Mouse (Mus musculus) yolk sac, embryonic 10.5 days (tissue): ENCODE data around the gene Anapc16.
A peak's percentile ranks its signal among the peaks of the same experiment; 100 is the strongest.

Experiments
- DNase-seq: peaks from one replicate; pipeline ENCODE4 v3.0.0-alpha.2; 2017; ENCODE audit warnings: low spot score

Anapc16 gene

DNA sequence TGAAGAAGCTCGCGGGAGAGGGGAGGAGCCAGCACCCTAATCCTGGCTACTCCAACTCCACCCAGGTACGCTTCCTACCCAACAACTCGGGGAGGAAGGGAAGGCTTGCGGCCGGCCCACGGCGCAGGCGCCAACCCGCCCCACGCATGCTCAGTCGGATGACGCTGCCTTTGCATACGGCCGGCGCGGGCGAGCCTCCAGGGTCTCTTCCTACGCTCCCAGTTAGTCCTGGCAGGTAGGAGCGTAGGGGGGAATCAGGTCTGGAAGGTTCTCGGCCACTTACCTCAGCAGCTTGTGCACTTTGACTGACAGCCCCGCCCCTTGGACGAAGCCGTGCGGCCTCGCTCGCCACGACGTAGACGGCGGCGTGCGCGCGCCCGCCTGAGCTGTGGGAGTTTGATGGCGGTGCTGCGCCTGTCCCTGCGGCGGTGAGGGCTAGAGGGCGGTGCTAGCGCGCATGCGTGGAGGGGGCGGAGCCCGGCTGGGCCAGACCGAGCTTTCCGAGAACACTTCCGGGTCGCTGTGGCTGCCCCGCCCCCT lies at the start of gene Anapc16, which contains the start of gene Ascc1:
Anapc16 (minus strand) TSS at position 463 of the 540 bp plus-strand sequence.
Ascc1 (plus strand) TSS at position 133 of the 540 bp plus-strand sequence.
- DNase-seq, result peak; percentile 98

DNA sequence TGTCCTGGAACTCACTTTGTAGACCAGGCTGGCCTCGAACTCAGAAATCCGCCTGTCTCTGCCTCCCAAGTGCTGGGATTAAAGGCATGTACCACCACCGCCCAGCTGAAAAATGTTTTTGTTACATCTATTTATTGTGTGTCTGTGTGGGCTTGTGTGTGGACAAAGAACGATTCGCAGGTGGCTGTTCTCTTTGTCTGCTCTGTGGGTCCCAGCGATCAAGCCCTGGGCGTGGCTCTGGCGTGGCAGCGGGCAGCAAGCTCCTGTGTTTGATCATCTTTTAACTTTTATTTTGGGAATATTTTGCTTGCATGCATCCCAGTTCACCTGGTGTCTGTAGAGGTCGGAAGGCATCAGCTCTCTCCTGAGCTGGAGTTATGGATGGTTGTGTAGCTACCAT lies 47.6 kb upstream of the Anapc16 start:
- no peak for DNase-seq

GRCm38 (mm10) chr10:60046696-60047095 lies 43.8 kb upstream of the Anapc16 start:
- no peak for DNase-seq

- peak; percentile 56 for DNase-seq
Observed at GRCm38 (mm10) chr10:60042350-60042922, 39.5 kb upstream of the Anapc16 start.

- peak; percentile 19 for DNase-seq
Observed at GRCm38 (mm10) chr10:60035744-60036143, 32.8 kb upstream of the Anapc16 start.

DNA sequence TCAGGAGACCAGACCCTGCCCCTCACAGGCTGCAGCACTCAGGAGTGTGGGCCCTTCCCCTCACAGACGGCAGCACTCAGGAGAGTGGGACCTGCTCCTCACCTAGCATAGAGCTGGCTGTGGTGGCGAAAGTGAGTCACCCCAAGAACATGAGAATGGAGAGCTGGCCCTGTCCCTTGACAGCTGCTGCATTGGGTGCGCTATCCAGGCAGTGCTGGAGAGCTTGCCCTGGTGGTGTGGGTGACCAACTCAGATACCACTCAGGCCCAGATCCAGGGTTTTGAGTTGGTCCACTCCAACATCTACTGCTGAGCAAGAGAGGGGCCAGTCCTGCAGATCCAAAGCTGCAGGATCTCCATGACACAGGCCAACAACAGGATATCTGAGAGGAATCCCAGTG lies 31.7 kb upstream of the Anapc16 start:
- no peak for DNase-seq

DNA sequence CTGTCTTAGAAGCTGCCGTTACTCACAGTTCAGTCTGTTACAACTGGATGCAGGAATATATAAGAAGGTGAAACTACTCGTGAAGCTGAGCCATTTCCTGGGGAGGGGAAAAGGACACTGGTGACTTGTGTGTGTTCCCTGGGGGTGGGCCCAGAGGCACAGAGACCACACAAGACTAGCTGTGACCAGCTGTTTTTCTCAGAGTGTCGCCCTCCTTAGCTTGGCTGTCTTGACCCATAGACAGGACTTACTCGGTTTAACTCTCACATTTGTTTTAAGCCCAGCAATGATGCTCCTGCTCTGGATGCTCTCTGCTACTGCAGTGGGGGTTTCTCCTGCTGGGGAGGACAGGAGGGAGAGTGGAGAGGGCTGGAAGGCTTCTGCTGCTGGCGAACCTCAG lies 30.1 kb upstream of the Anapc16 start:
- DNase-seq, result no peak

DNA sequence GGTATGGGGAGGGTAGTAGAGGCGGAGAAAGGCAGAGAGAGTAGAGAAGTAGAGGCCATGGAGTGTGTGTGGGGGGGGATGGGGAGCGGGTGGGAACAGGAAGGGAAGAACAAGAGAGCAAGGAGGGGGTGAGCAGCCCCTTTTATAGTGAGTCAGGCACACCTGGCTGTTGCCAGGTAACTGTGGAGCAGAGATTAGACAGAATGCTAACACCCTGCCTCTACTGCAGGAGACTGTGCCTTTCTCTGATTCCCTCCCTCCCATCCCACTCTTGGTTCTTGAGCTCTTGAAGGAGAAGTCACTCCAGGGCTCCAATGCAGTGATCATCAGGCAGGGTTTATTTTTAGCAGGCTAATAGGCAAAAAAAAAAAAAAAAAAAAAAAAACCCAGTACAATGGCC lies 29.7 kb upstream of the Anapc16 start:
- DNase-seq, result no peak

DNA sequence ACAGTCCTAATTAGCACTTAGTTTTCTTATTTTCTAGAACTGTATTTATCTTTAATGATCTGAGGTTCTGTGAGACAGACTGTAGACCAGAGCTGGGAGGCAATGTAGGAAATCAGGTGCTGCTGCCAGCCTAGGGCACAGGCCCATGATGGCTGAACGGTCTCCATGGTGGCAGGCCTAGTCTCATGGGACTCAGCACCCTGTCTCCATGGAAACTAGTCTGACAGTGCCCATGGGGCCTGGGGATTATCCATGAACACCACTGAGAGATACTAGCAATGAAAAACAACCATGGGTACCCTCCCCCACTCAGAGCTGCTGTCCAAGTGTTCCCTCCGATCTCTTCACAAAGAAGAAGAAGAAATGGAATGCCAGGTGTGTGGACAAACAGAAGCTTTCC lies 29.1 kb upstream of the Anapc16 start:
- DNase-seq, result no peak

GRCm38 (mm10) chr10:60031562-60031961 lies 28.6 kb upstream of the Anapc16 start:
- no peak for DNase-seq

DNA sequence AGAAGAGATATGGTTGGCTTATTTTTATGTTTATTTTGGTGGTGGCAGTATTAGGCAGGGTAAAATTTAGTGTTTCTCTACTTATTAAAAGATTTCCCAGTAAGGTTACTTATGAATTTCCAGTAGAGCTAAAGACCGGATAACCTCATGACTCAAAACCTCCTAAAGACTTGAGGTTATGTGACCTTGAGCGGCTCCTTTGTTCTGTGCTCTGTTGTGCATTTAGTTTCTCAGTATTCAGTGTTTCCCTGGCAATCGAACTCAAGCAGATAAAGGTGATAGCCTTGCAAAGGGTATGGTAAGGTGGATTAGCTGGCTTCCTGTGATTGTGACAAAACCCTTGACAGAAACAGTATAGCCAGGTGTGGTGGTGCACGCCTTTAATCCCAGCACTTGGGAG lies 26.5 kb upstream of the Anapc16 start:
- DNase-seq, result no peak

GRCm38 (mm10) chr10:60028979-60029378 lies 26.0 kb upstream of the Anapc16 start:
- DNase-seq, result no peak

DNA sequence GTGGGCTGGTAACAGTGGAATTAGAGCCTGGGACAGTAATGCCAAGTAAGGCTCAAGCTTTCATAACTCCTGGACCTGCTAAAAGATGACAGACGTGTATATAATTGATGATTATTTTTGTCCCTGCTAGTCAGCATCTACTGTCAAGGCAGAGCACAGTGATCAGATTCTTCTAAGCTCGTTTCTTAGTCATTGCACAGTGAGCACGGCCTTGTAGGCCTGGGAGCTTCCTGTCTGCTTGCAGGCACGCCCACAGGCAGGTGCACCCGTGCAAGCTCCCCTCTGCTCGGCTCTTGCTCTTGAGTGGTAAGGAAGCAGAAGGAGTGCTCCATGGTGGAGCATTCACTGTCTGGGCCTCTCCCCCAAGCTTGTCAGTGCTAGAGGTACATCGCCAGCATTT lies 25.2 kb upstream of the Anapc16 start:
- DNase-seq, result no peak

- no peak for DNase-seq
Observed at GRCm38 (mm10) chr10:60027619-60028084, 24.7 kb upstream of the Anapc16 start.

DNA sequence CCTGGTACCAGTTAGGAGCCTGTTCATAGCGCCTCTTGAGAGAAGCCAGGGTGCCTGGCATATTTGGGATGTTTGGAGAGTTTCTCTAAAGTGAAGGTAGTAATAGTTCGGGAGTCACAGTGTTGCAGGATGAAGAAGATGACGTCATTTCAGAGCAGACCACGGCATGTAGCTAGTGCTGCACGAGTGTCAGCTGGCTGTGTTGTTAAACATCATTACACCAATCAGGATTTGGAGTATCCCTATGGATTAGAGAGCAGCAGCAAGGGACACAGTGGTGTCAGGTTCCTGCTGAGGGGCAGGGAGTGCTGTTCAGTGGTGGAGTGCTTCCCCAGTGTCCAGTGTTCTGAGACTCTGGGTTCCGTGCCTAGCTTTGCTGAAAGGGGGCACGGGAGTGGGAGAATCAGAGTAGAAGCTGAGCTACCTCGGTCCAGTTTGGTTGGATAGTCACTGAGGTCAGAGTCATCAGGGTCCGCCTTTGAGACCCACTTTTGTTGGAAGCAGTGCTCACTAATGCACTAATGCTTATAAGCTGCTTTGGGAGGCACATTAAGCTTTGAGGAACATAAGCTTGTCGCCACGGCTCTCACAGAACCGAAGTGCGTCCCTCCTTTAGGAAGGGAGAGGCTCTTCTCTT lies 23.9 kb upstream of the Anapc16 start:
- no peak for DNase-seq

- no peak for DNase-seq
Observed at GRCm38 (mm10) chr10:60023751-60024150, 20.8 kb upstream of the Anapc16 start.

DNA sequence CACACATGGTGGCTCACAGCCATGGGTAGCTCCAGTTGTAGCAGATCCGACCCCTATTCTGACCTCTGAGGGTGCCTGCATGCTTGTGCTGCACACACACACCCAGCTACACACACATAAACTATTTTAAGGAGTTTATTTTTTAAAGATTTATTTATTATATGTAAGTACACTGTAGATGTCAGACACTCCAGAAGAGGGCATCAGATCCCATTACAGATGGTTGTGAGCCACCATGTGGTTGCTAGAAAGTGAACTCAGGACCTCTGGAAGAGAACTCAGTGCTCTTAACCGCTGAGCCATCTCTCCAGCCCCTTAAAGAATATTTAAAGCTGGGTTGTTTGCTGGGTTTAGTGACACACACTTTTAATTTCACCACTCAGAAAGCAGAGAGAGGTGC lies 16.4 kb upstream of the Anapc16 start:
- no peak for DNase-seq

- no peak for DNase-seq
Observed at GRCm38 (mm10) chr10:60016223-60016622, 13.3 kb upstream of the Anapc16 start.

DNA sequence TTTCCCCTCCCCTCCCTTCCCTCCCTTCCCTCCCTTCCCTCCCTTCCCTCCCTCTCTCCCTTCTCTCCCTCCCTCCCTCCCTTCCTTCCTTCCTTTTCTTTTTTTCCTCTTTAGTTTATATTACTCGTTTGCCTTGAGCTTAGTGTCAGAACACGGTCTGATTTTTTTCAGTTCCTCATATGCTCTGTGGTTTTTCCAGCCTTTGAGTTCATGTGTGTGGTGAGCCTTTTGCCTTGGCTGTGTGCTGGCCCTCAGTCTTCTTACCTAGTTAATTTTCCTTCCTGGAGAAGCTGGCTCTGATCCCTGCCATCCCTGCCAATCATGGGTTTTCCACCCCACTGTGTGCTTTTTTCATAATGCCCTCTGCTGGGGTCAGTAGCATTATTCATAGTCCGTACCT lies 6.2 kb upstream of the Anapc16 start:
- no peak for DNase-seq

DNA sequence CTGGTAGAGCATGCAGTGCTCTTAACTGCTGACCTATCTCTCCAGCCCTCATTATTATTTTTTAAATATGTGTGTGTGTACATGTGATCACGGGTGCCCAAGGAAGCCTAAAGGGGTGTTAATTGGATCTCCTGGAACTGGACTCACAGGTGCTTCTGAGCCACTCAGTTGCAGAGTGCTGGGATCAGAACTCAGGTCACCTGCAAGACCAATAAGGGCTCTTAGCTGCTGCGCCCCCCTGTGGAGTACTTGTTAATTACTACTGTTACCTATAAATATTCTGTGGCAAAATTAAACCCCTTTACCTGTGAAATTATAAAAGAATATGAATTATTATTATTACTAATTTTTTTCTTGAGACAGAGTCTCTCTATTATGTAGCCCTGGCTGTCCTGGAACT lies 2.3 kb upstream of the Anapc16 start:
- no peak for DNase-seq

GRCm38 (mm10) chr10:60003847-60004246 lies 912 bp upstream of the Anapc16 start:
- no peak for DNase-seq

DNA sequence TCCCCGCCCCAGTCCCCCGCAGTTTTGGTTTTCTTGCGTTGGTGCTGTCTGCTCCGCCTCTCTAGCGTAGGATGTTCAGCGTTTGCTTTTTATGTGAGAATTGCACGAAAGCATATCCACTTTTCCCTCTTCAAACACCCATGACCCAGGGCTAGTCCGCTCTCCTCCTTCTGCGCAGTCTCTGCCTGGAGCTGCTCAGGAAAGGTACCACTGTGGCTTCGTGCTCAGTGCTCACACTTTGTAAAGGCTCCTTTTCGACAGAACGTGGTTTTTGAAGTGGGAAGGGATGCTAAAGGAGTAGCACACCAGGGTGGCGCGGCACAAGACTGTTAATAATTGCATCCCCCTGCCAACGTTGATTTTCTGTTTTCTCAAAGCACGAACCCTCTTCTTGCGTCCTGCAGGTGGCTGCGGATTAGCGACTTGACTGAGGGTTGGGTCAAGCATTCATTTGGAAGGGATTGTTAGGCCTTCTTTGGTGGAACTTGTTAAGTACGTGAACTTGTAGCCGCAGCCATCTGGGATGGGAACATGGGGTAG lies 348 bp upstream of the Anapc16 start:
- no peak for DNase-seq

DNA sequence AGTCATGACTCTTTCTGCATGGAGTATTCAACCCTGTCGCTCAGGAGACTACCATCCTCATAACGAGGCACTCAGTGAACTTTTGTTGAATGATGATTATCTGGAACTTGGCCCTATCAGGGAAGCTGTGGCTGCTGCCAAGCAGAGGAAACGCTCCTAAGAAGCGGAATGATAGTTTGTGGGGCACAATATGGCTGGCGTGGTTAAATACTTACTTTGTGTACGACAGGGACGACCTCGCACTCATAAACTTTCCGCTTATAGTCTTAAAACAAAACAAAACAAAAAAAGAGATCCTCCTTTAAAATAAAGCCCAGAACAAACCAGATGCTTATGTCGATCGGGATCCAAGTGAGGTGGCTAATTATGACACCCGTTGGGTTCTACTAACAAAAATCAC lies 732 bp downstream of the Anapc16 start:
- no peak for DNase-seq
